Mouse (Mus musculus): ENCODE measurements at regions not wholly inside any gene's neighbourhood (a gene's known extent, or its start where the extent isn't known, plus 50 kb on each side); places are given as distances from the start of the nearest gene placed in this dataset.

DNA sequence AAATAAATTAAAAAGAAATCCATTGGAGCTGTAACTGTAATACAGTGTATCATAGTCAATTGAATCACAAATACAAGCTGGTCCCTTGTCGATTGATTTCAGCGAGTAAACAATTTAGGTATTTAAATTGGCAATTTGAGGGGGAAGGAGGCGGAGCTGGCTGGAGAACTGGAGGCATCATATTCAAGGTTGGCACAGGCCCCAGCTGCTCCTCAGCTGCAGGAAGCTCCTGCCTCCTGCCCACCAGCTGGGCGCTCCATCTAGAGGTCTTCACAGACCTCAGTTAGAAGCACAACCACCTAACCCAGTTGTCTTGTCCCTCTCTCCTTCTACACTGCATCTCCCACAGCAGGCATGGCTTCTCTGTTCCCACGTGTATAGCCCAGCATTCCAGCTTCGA is 292.6 kb downstream of the Mroh4 start:
- Histone ChIP-seq H3K4me1 (no peaks in the 10 kb centered on the region), H3K9me3 (no peaks in the 10 kb centered on the region), H3K27me3 (no peaks in the 10 kb centered on the region), H3K36me3 (no peaks in the 10 kb centered on the region), H3K4me3 (no peak overlapping the region), H3K4me2 (replicated peaks) (no peak overlapping the region), H3K9ac (no peak overlapping the region), H3K27ac (no peak overlapping the region)
- ATAC-seq (ENCODE audit: low FRiP score, low read depth): no peak
- WGBS: 77% methylated on average over 6 of the region's 6 CpGs

DNA sequence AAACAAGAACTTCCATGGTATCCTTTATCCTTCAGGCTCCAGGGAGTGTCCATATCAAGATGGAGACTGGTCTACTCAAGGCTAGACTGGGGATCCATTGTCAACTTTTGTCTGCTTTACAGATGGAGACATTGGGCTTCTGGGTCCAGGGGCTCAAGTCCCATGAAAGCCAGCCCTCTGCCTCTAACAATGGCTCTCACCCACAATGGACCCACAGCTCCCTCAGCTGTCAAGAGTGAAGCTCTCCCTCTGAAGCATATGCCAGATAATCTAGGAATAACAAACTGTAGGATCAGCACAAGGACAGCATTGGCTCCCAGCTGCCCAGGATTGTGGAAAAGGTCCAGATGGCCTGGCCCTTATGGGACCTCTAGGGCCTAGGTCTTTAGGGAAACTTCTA is 302.3 kb downstream of the Mroh4 start:
- ATAC-seq (ENCODE audit: low FRiP score, low read depth): no peak
- Histone ChIP-seq H3K4me1 (no peaks in the 10 kb centered on the region), H3K9ac (no peak overlapping the region), H3K4me2 (replicated peaks) (no peak overlapping the region), H3K9me3 (no peaks in the 10 kb centered on the region), H3K27me3 (no peaks in the 10 kb centered on the region), H3K4me3 (no peak overlapping the region), H3K36me3 (no peaks in the 10 kb centered on the region), H3K27ac (no peak overlapping the region)

DNA sequence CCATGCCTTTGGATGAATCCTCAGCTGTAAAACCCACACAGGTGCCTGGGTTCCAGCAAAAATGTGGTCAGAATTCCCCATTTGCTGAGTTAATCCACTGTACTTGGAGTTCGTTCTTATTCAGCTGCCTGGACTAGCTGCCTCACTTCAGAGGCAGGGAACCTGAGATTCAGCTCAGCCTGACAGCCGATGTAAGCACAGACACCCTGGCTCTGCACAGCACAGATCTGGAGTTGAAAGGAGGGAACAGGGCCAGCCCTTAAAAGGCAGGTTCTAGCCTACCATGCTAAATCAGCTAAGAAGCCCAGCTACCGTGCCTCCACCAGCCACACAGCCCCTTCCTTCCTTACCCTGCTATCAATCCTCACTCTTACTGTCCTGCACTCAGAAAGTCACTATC is 306.0 kb downstream of the Mroh4 start:
- Histone ChIP-seq H3K4me3 (no peak overlapping the region), H3K36me3 (no peaks in the 10 kb centered on the region), H3K4me2 (replicated peaks) (no peak overlapping the region), H3K27ac (no peak overlapping the region), H3K27me3 (no peaks in the 10 kb centered on the region), H3K9me3 (no peaks in the 10 kb centered on the region), H3K4me1 (no peaks in the 10 kb centered on the region), H3K9ac (no peak overlapping the region)
- no peak for ATAC-seq (ENCODE audit: low FRiP score, low read depth)
- WGBS: 44% methylated on average over 3 of the region's 3 CpGs

DNA sequence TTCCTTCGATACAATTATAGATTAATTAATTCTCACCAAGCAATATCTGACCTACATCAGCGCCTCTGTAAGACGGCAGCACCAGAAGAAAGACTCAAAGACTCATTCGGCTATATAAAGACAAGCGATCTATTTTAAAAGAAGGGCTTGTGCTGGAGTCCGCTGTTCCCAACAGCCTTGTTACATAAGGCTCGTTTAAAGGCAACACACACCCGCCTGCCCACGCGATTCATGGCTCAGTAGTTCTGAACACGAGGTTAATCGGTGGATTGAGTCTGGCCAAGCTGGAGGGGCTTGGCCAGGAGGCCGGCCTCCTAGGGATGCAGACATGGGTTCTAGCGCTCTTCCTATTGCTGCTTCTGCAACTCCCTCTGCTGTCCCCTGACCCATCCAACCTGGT is 306.9 kb downstream of the Mroh4 start:
- Histone ChIP-seq H3K4me3 (no peak overlapping the region), H3K27me3 (no peaks in the 10 kb centered on the region; the same call in 1 of the 2 replicates), H3K9ac (no peak overlapping the region), H3K27ac (no peak overlapping the region), H3K4me2 (replicated peaks) (no peak overlapping the region), H3K4me1 (no peaks in the 10 kb centered on the region), H3K9me3 (no peaks in the 10 kb centered on the region), H3K36me3 (no peaks in the 10 kb centered on the region)
- no peak for ATAC-seq (ENCODE audit: low FRiP score, low read depth)
- WGBS: 80% methylated on average over 14 of the region's 14 CpGs

DNA sequence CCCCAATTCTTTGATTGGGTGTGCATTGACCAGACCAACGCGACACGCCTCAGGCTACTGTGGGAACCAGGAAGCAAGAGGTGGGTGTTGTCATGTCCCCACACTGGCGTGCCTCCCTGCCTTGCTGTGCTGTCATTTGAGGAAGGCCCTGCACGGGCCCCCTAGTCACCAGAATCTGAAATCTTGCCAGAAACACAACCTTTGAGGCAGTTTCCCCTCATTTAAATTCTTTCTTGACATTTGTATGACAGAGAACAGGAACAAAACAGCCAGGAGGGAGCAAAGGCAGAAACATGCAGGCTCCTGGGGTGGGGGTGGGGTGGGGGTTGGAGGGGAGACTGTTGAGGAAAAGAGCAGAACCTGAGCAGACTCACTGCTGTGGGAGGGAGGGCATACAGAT is 309.5 kb downstream of the Mroh4 start:
- H3K36me3 ChIP-seq: no peaks in the 10 kb centered on the region
- H3K9me3 ChIP-seq: no peaks in the 10 kb centered on the region
- H3K27me3 ChIP-seq: no peaks in the 10 kb centered on the region; the same call in 1 of the 2 replicates
- H3K27ac ChIP-seq: no peak overlapping the region
- ATAC-seq (ENCODE audit: low FRiP score, low read depth): no peak
- 58% methylated on average over 5 of the region's 5 CpGs for WGBS
- H3K9ac ChIP-seq: no peak overlapping the region
- no peaks in the 10 kb centered on the region for H3K4me1 ChIP-seq
- no peak overlapping the region for H3K4me3 ChIP-seq
- H3K4me2 ChIP-seq (replicated peaks): no peak overlapping the region

DNA sequence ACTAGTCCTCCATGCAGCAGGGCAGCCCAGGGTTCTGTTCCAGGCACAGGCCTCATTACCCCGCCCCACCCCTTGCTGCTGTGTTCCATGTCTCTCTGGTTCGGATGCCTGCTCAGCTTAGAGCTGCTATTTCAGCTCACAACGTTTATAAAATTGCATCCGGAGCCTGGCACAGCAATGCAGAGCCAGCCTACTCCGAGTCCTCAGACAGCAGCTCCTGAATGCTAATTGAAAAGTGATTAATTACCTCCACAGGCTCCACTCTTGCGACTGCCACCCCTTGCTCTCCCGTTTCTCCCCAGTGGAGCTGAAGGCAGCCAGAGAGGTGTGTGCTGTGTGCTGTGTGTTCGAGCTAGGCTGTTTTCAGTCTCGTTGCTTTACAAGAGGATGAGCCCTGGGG is 310.6 kb downstream of the Mroh4 start:
- no peak for ATAC-seq (ENCODE audit: low FRiP score, low read depth)
- WGBS: 28% methylated on average over 9 of the region's 9 CpGs

DNA sequence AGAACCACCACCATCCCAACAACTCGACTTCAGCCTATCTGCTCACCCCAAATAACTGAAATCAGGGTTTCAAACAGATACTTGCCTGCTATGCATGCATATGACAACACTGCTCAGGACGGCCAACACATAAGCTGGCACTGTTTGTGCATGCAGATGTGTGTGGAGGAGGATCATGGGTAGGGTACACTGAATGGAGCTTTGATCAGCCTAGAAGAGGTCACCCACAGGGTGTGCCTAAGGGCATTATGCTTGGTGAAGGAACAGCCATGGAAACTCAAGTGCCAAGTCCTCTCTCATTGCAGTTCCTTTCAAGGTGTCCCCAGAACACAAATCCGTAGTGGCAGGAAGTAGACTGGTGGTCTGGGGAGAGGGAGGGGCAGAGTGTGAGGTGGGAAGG is 316.7 kb downstream of the Mroh4 start:
- no peaks in the 10 kb centered on the region; the same call in 1 of the 2 replicates for H3K27me3 ChIP-seq
- no peak overlapping the region for H3K9ac ChIP-seq
- no peaks in the 10 kb centered on the region for H3K36me3 ChIP-seq
- H3K4me1 ChIP-seq: no peaks in the 10 kb centered on the region
- H3K27ac ChIP-seq: no peak overlapping the region
- no peak overlapping the region for H3K4me3 ChIP-seq
- no peak overlapping the region for H3K4me2 ChIP-seq (replicated peaks)
- ATAC-seq (ENCODE audit: low FRiP score, low read depth): no peak
- WGBS: 66% methylated on average over 3 of the region's 3 CpGs
- no peaks in the 10 kb centered on the region for H3K9me3 ChIP-seq

More for the DNA sequence above, 310.6 kb downstream of the Mroh4 start:
- Histone ChIP-seq H3K4me3 (no peak overlapping the region), H3K27ac (no peak overlapping the region), H3K27me3 (no peaks in the 10 kb centered on the region; the same call in 1 of the 2 replicates), H3K36me3 (no peaks in the 10 kb centered on the region), H3K9ac (no peak overlapping the region), H3K4me2 (replicated peaks) (no peak overlapping the region), H3K9me3 (no peaks in the 10 kb centered on the region), H3K4me1 (no peaks in the 10 kb centered on the region)

DNA sequence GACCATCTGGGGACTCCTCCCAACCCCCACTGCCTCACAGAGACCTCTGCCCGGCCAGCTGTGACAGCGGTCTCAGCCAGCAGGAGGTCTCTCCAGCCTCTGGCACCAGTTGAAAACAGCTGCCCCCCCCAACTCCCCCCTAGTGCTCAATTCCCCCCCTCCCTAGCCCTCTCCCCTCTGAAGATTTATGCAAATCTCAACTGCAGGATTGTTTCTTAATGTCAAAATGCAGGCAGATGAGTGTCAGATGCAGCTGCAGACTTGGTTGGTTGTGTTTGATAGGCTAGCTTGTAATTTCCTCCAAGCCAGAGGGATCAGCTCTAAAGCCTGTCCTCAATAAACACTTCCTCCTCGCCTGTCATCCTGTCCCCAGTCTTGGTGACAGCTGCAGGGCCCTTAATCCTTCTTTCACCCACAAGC is 317.7 kb downstream of the Mroh4 start:
- H3K27me3 ChIP-seq: no peaks in the 10 kb centered on the region
- no peaks in the 10 kb centered on the region for H3K9me3 ChIP-seq
- H3K36me3 ChIP-seq: no peaks in the 10 kb centered on the region
- H3K27ac ChIP-seq: no peak overlapping the region
- 9% methylated on average over 3 of the region's 3 CpGs for WGBS
- H3K4me3 ChIP-seq: no peak overlapping the region
- no peak overlapping the region for H3K4me2 ChIP-seq (replicated peaks)
- no peak overlapping the region for H3K9ac ChIP-seq
- H3K4me1 ChIP-seq: no peaks in the 10 kb centered on the region
- ATAC-seq (ENCODE audit: low FRiP score, low read depth): no peak

DNA sequence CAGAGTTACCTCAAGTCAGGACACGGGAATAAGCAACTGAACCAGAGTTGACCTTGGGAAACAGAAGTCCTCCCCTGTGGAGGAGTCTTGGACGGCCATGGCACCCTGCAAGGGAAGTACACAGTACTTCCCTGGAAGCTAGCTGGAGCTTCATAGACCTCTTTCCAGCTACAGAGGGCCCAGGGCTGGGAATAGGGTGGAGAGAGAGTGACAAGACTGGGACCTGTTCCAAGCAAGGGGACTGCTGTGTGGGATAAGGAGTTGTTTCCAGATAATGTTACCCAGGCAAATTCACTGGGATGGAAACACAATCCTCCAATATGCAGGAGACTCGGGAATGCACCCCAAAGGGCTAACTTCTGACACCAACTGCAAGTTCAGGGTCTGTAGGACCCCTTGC is 325.1 kb downstream of the Mroh4 start:
- no peak overlapping the region for H3K4me2 ChIP-seq (replicated peaks)
- no peaks in the 10 kb centered on the region for H3K4me1 ChIP-seq
- no peak overlapping the region for H3K4me3 ChIP-seq
- H3K27ac ChIP-seq: no peak overlapping the region
- no peak for ATAC-seq (ENCODE audit: low FRiP score, low read depth)
- H3K9me3 ChIP-seq: no peaks in the 10 kb centered on the region
- whole genome bisulfite sequencing: 62% methylated on average over 3 of the region's 3 CpGs
- H3K27me3 ChIP-seq: no peaks in the 10 kb centered on the region
- H3K36me3 ChIP-seq: no peaks in the 10 kb centered on the region
- H3K9ac ChIP-seq: no peak overlapping the region

DNA sequence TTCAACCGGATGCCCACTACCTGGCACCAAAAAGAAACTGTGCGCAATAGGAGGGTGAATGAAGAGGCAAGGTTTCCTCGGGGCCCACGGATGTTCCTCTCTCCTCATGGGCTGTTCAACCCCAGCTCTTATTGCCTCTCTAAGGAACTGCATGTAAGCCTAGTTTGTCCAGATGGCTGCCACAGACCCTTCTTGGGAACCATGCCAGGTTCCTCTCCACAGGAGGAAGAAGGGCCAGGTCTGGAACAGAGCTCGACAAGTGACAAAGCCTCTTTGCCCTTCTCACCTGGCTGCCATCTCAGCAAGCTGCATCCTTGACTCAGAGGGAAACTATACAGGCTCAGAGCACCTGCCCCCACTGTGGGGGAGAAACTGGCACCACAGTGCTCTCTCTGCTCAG is 329.6 kb downstream of the Mroh4 start:
- Histone ChIP-seq H3K9me3 (no peaks in the 10 kb centered on the region), H3K4me3 (no peak overlapping the region), H3K27me3 (no peaks in the 10 kb centered on the region), H3K9ac (no peak overlapping the region), H3K27ac (no peak overlapping the region), H3K4me1 (no peaks in the 10 kb centered on the region), H3K4me2 (replicated peaks) (no peak overlapping the region), H3K36me3 (no peaks in the 10 kb centered on the region)
- ATAC-seq (ENCODE audit: low FRiP score, low read depth): no peak
- 80% methylated on average over 5 of the region's 5 CpGs for WGBS

DNA sequence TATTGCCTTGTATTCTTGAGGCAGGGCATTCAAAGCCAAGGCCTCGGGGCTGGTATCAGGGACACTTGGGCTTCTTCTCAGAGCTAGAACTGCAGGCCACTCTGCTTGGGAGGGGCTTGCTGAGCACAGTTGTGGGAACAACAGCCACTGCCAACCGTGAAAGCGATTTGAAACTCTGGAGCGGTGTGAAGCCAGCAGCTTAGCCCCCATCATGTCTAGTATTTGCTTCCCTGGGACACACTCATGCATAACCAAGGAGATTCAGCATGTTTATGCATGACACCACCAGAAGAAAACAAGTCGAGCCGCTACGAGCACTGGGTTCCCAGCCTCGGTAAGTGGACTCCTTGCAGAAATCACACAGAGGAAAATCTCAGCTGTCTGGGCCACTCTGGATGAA is 339.9 kb downstream of the Mroh4 start:
- H3K9me3 ChIP-seq: no peaks in the 10 kb centered on the region
- ATAC-seq (ENCODE audit: low FRiP score, low read depth): no peak

DNA sequence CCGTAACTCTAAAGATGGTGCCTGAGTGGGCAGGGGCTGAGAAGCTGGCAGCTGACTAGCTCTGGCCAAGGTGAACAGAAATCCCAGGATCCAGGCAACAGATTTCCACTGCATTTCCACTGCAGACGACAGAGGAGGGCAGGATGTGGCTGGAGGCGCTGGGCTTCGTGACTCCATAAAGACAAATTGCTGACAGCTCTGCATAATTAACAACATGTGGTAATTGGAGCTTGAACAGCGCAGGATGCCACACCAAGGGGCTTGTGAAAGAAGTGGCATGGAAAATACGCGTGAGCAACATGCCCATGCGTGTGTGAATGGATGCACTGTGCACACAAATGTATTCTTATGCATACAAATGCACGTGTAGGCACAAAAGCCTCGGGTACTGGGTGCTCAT is 341.5 kb downstream of the Mroh4 start:
- H3K4me2 ChIP-seq (replicated peaks): no peak overlapping the region
- no peak overlapping the region for H3K4me3 ChIP-seq
- no peak overlapping the region for H3K27ac ChIP-seq
- no peak for ATAC-seq (ENCODE audit: low FRiP score, low read depth)
- H3K27me3 ChIP-seq: peaks cover 4% of the 10 kb centered on the region; the same call in 1 of the 2 replicates
- H3K9ac ChIP-seq: no peak overlapping the region
- no peaks in the 10 kb centered on the region for H3K4me1 ChIP-seq
- H3K9me3 ChIP-seq: no peaks in the 10 kb centered on the region
- no peaks in the 10 kb centered on the region for H3K36me3 ChIP-seq
- 33% methylated on average over 10 of the region's 10 CpGs for WGBS

More for the DNA sequence above, 339.9 kb downstream of the Mroh4 start:
- Histone ChIP-seq H3K4me2 (replicated peaks) (no peak overlapping the region), H3K27me3 (peaks cover 4% of the 10 kb centered on the region; the same call in 1 of the 2 replicates), H3K9ac (no peak overlapping the region), H3K4me3 (no peak overlapping the region), H3K27ac (no peak overlapping the region), H3K4me1 (no peaks in the 10 kb centered on the region), H3K36me3 (no peaks in the 10 kb centered on the region)
- WGBS: 73% methylated on average over 8 of the region's 8 CpGs

DNA sequence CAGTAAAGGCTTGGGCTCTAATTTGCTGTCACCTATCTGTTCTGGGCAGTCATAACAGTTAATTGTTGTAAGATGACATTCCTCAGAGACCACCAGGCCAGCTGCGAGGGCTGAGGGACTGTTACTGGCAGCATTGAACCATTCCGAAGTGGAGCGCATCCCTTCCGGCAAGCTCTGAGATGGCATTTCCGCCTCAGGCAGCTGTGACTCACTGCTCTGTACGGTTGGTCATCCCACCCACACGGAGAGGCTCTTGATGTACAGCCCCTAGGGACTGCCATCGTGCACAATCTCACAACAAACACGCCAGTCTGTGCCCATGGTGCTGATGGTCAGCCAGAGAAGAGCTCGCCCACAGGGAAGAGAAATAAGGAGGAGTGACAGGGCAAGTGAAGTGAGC is 342.0 kb downstream of the Mroh4 start:
- H3K9ac ChIP-seq: no peak overlapping the region
- no peaks in the 10 kb centered on the region for H3K4me1 ChIP-seq
- 76% methylated on average over 10 of the region's 10 CpGs for WGBS
- H3K4me2 ChIP-seq (replicated peaks): no peak overlapping the region
- H3K9me3 ChIP-seq: no peaks in the 10 kb centered on the region
- H3K27me3 ChIP-seq: peaks cover 4% of the 10 kb centered on the region; the same call in 1 of the 2 replicates
- H3K27ac ChIP-seq: no peak overlapping the region
- H3K36me3 ChIP-seq: no peaks in the 10 kb centered on the region
- no peak overlapping the region for H3K4me3 ChIP-seq
- ATAC-seq (ENCODE audit: low FRiP score, low read depth): no peak
